Mouse (Mus musculus): ENCODE results near the gene Rnf145. TPM values are rescaled to one million over a fixed set of nuclear protein-coding genes. Genes with fewer than 3 reads are reported as not detected.

Rnf145 gene
- polyA plus RNA-seq, 1 experiment from 2014 or later: 30.5 TPM

GRCm38 (mm10) chr11:44612156-44612555 is 93.4 kb downstream of the Rnf145 start:
- Histone ChIP-seq H3K27me3 (ENCODE audit: control insufficient read depth, insufficient read depth, low read length) (peaks cover 27% of the 10 kb centered on the region), H3K9me3 (ENCODE audit: control insufficient read depth, low read length) (no peaks in the 10 kb centered on the region), H3K36me3 (ENCODE audit: control insufficient read depth, insufficient read depth, low read length) (no peaks in the 10 kb centered on the region), H3K27ac (replicated peaks) (no peak overlapping the region), H3K4me1 (replicated peaks; ENCODE audit: control insufficient read depth, insufficient read depth) (no peaks in the 10 kb centered on the region; the same call in 1 of the 2 replicates), H3K9ac (ENCODE audit: low read length) (no peak overlapping the region), H3K4me3 (ENCODE audit: low read depth, low read length) (no peak overlapping the region), H3K4me2 (replicated peaks; ENCODE audit: low read depth) (no peak overlapping the region)
- WGBS: 17% methylated on average over 10 of the region's 10 CpGs
- TF ChIP-seq CTCF (IDR thresholded peaks at IDR 0.05; ENCODE audit: low read depth) (no peak), EP300 (optimal IDR thresholded peaks at IDR 0.05) (no peak)
- no peak for ATAC-seq (ENCODE audit: low FRiP score, low TSS enrichment)
- DNase-seq (ENCODE audit: low spot score): no peak

- DNase-seq (ENCODE audit: low spot score): no peak
- Histone ChIP-seq H3K4me1 (replicated peaks; ENCODE audit: control insufficient read depth, insufficient read depth) (no peaks in the 10 kb centered on the region; the same call in 1 of the 2 replicates), H3K27me3 (ENCODE audit: control insufficient read depth, insufficient read depth, low read length) (peaks cover 28% of the 10 kb centered on the region), H3K4me3 (ENCODE audit: low read depth, low read length) (peak overlapping the region; percentile 18), H3K9me3 (ENCODE audit: control insufficient read depth, low read length) (no peaks in the 10 kb centered on the region), H3K9ac (ENCODE audit: low read length) (no peak overlapping the region), H3K36me3 (ENCODE audit: control insufficient read depth, insufficient read depth, low read length) (no peaks in the 10 kb centered on the region), H3K4me2 (replicated peaks; ENCODE audit: low read depth) (peak overlapping the region; percentile 38), H3K27ac (replicated peaks) (no peak overlapping the region)
- no peak for TF ChIP-seq EP300 (optimal IDR thresholded peaks at IDR 0.05)
- no peak for TF ChIP-seq CTCF (IDR thresholded peaks at IDR 0.05; ENCODE audit: low read depth)
- 7% methylated on average over 38 of the region's 38 CpGs for WGBS
- no peak for ATAC-seq (ENCODE audit: low FRiP score, low TSS enrichment)
Measured at GRCm38 (mm10) chr11:44612681-44613410, 94.1 kb downstream of the Rnf145 start.

GRCm38 (mm10) chr11:44613411-44614180 is 94.8 kb downstream of the Rnf145 start:
- WGBS: 13% methylated on average over 14 of the region's 14 CpGs

More at GRCm38 (mm10) chr11:44613411-44614180, 94.8 kb downstream of the Rnf145 start:
- Histone ChIP-seq H3K4me3 (ENCODE audit: low read depth, low read length) (peak overlapping the region; percentile 18), H3K27ac (replicated peaks) (no peak overlapping the region), H3K36me3 (ENCODE audit: control insufficient read depth, insufficient read depth, low read length) (no peaks in the 10 kb centered on the region), H3K9me3 (ENCODE audit: control insufficient read depth, low read length) (no peaks in the 10 kb centered on the region), H3K27me3 (ENCODE audit: control insufficient read depth, insufficient read depth, low read length) (peaks cover 28% of the 10 kb centered on the region), H3K9ac (ENCODE audit: low read length) (no peak overlapping the region), H3K4me1 (replicated peaks; ENCODE audit: control insufficient read depth, insufficient read depth) (no peaks in the 10 kb centered on the region; the same call in 1 of the 2 replicates), H3K4me2 (replicated peaks; ENCODE audit: low read depth) (peak overlapping the region; percentile 38)
- peak; percentile 54 for TF ChIP-seq CTCF (IDR thresholded peaks at IDR 0.05; ENCODE audit: low read depth)
- no peak for TF ChIP-seq EP300 (optimal IDR thresholded peaks at IDR 0.05)
- ATAC-seq (ENCODE audit: low FRiP score, low TSS enrichment) (no peak), DNase-seq (ENCODE audit: low spot score) (no peak)

Small RNAs within 50 kb of the gene (microRNA-seq; reads per million reads assigned to microRNA genes)
- not detected for gene Gm22121

Other genes starting within 250 kb of the Rnf145 start
- gene Il12b, start 118.9 kb upstream of the Rnf145 start, polyA plus RNA-seq (2015; fragmentation: Nextera tagmentation; extraction: Ambion mirVana): 0.05 TPM in 1 of 2 replicates, not detected in the other
- 34.5 and 36.9 TPM in 2 replicates for gene Ublcp1, start 48.5 kb upstream of the Rnf145 start, polyA plus RNA-seq (2015; fragmentation: Nextera tagmentation; extraction: Ambion mirVana)
- 3.6 and 3.7 TPM in 2 replicates for gene Ebf1, start 98.4 kb downstream of the Rnf145 start, polyA plus RNA-seq (2015; fragmentation: Nextera tagmentation; extraction: Ambion mirVana)